Mouse (Mus musculus) MEL (cell line): Measurements from ENCODE around the gene Reep1.

Experiments used
- CHD2 ChIP-seq: IDR thresholded peaks from 2 replicates; pipeline ENCODE4 v1.6.1; 2011; ENCODE audit warnings: low read length, improper control_type of control experiment
- CTCF ChIP-seq, 3 experiments: IDR thresholded peaks in 2 of 3; conservative IDR thresholded peaks in 1 of 3; 2 replicates each; pipeline ENCODE4 v1.5.1; 2011 to 2012; ENCODE audit warnings: low read length in 3 of 3, low read depth in 2 of 3, mild to moderate bottlenecking in 2 of 3, improper control_type of control experiment in 1 of 3, inconsistent platforms in 1 of 3, mixed read lengths in 1 of 3, moderate library complexity in 1 of 3; ENCODE audit not compliant: control insufficient read depth in 1 of 3, insufficient read depth in 1 of 3, poor library complexity in 1 of 3, severe bottlenecking in 1 of 3

DNA sequence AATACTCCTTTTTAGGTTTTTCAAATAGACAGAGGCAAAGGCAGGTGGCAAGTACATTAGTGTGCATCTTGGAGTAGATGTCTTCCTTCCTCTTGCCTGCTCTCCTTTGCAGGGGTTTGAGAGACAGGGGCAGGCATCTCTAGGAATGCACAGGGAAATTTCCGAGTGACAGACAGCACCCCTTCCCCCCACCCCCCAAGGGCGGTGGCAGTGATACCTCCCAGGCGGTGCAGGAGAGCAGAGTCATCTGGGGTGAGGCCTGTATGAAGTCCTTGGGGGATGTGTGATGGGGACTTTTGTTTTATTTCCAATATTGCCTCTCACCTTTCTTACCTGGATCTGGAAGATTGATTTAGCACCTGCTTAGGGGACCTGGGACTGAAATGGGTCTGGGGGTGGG, 1.2 kb downstream of the Reep1 start:
- TF ChIP-seq CHD2: no peak
- TF ChIP-seq CTCF (IDR thresholded peaks at IDR 0.05 in 2 of 3, conservative IDR thresholded peaks at IDR 0.05 in 1 of 3; ENCODE audit: control insufficient read depth in 1 of 3, insufficient read depth in 1 of 3, low read depth in 2 of 3, low read length in 3 of 3, poor library complexity in 1 of 3, severe bottlenecking in 1 of 3): no peak
